Mouse (Mus musculus): ENCODE measurements at regions not wholly inside any gene's neighbourhood (a gene's known extent, or its start where the extent isn't known, plus 50 kb on each side); places are given as distances from the start of the nearest gene placed in this dataset.

- DNase-seq (ENCODE audit: low spot score), result no peak
- Histone ChIP-seq H3K4me3 (no peak overlapping the region), H3K9me3 (replicated peaks) (no peaks in the 10 kb centered on the region), H3K27me3 (ENCODE audit: low read depth, poor library complexity, severe bottlenecking) (no peaks in the 10 kb centered on the region), H3K4me1 (peaks cover 8% of the 10 kb centered on the region), H3K27ac (replicated peaks) (no peak overlapping the region), H3K36me3 (no peaks in the 10 kb centered on the region)
- 82% methylated on average over 2 of the region's 2 CpGs for WGBS
Measured at GRCm38 (mm10) chr3:18696981-18697660, 748.9 kb downstream of the Cypt12 start.

- Histone ChIP-seq H3K4me3 (no peak overlapping the region), H3K4me1 (peaks cover 8% of the 10 kb centered on the region), H3K9me3 (replicated peaks) (no peaks in the 10 kb centered on the region), H3K27ac (replicated peaks) (no peak overlapping the region), H3K27me3 (ENCODE audit: low read depth, poor library complexity, severe bottlenecking) (no peaks in the 10 kb centered on the region), H3K36me3 (no peaks in the 10 kb centered on the region)
- no peak for DNase-seq (ENCODE audit: low spot score)
Measured at GRCm38 (mm10) chr3:18698106-18698505, 749.9 kb downstream of the Cypt12 start.

- Histone ChIP-seq H3K4me1 (no peaks in the 10 kb centered on the region), H3K9me3 (replicated peaks) (no peaks in the 10 kb centered on the region), H3K27me3 (ENCODE audit: low read depth, poor library complexity, severe bottlenecking) (no peaks in the 10 kb centered on the region), H3K27ac (replicated peaks) (no peak overlapping the region), H3K36me3 (no peaks in the 10 kb centered on the region), H3K4me3 (no peak overlapping the region)
- WGBS, result 85% methylated on average over 6 of the region's 6 CpGs
- no peak for DNase-seq (ENCODE audit: low spot score)
Measured at GRCm38 (mm10) chr3:18705165-18705564, 757.0 kb downstream of the Cypt12 start.

- Histone ChIP-seq H3K36me3 (no peaks in the 10 kb centered on the region), H3K4me1 (no peaks in the 10 kb centered on the region), H3K27me3 (ENCODE audit: low read depth, poor library complexity, severe bottlenecking) (no peaks in the 10 kb centered on the region), H3K4me3 (no peak overlapping the region), H3K9me3 (replicated peaks) (no peaks in the 10 kb centered on the region), H3K27ac (replicated peaks) (no peak overlapping the region)
- 81% methylated on average over 9 of the region's 9 CpGs for WGBS
- no peak for DNase-seq (ENCODE audit: low spot score)
Measured at GRCm38 (mm10) chr3:18705756-18706155, 757.5 kb downstream of the Cypt12 start.

- Histone ChIP-seq H3K9me3 (replicated peaks) (no peaks in the 10 kb centered on the region), H3K27me3 (ENCODE audit: low read depth, poor library complexity, severe bottlenecking) (no peaks in the 10 kb centered on the region), H3K4me3 (no peak overlapping the region), H3K36me3 (no peaks in the 10 kb centered on the region), H3K27ac (replicated peaks) (no peak overlapping the region), H3K4me1 (no peaks in the 10 kb centered on the region)
- no peak for DNase-seq (ENCODE audit: low spot score)
Measured at GRCm38 (mm10) chr3:18706356-18706755, 758.1 kb downstream of the Cypt12 start.

- H3K4me3 ChIP-seq, result no peak overlapping the region
- H3K27ac ChIP-seq (replicated peaks), result no peak overlapping the region
- 89% methylated on average over 3 of the region's 3 CpGs for WGBS
- DNase-seq (ENCODE audit: low spot score), result no peak
- H3K27me3 ChIP-seq (ENCODE audit: low read depth, poor library complexity, severe bottlenecking), result no peaks in the 10 kb centered on the region
- H3K4me1 ChIP-seq, result no peaks in the 10 kb centered on the region
- H3K9me3 ChIP-seq (replicated peaks), result no peaks in the 10 kb centered on the region
- H3K36me3 ChIP-seq, result no peaks in the 10 kb centered on the region
Measured at GRCm38 (mm10) chr3:18707730-18708129, 759.5 kb downstream of the Cypt12 start.

GRCm38 (mm10) chr3:18711661-18712060 is 763.5 kb downstream of the Cypt12 start:
- no peak overlapping the region for H3K27ac ChIP-seq (replicated peaks)
- no peaks in the 10 kb centered on the region for H3K9me3 ChIP-seq (replicated peaks)
- H3K36me3 ChIP-seq, result no peaks in the 10 kb centered on the region
- H3K4me1 ChIP-seq, result no peaks in the 10 kb centered on the region
- 13% methylated on average over 1 of the region's 1 CpGs for WGBS
- DNase-seq (ENCODE audit: low spot score), result no peak
- H3K4me3 ChIP-seq, result no peak overlapping the region
- H3K27me3 ChIP-seq (ENCODE audit: low read depth, poor library complexity, severe bottlenecking), result no peaks in the 10 kb centered on the region

GRCm38 (mm10) chr3:18713986-18714385 is 765.8 kb downstream of the Cypt12 start:
- WGBS, result 95% methylated on average over 7 of the region's 7 CpGs
- H3K9me3 ChIP-seq (replicated peaks), result no peaks in the 10 kb centered on the region
- H3K4me3 ChIP-seq, result no peak overlapping the region
- no peaks in the 10 kb centered on the region for H3K27me3 ChIP-seq (ENCODE audit: low read depth, poor library complexity, severe bottlenecking)
- no peaks in the 10 kb centered on the region for H3K4me1 ChIP-seq
- H3K27ac ChIP-seq (replicated peaks), result no peak overlapping the region
- H3K36me3 ChIP-seq, result no peaks in the 10 kb centered on the region
- DNase-seq (ENCODE audit: low spot score), result no peak

GRCm38 (mm10) chr3:18714968-18715630 is 766.9 kb downstream of the Cypt12 start:
- no peak overlapping the region for H3K27ac ChIP-seq (replicated peaks)
- no peaks in the 10 kb centered on the region for H3K27me3 ChIP-seq (ENCODE audit: low read depth, poor library complexity, severe bottlenecking)
- H3K4me1 ChIP-seq, result no peaks in the 10 kb centered on the region
- DNase-seq (ENCODE audit: low spot score), result no peak
- 96% methylated on average over 9 of the region's 9 CpGs for WGBS
- H3K4me3 ChIP-seq, result no peak overlapping the region
- no peaks in the 10 kb centered on the region for H3K9me3 ChIP-seq (replicated peaks)
- no peaks in the 10 kb centered on the region for H3K36me3 ChIP-seq

GRCm38 (mm10) chr3:18715776-18716175 is 767.6 kb downstream of the Cypt12 start:
- WGBS, result 90% methylated on average over 5 of the region's 5 CpGs
- no peaks in the 10 kb centered on the region for H3K4me1 ChIP-seq
- no peaks in the 10 kb centered on the region for H3K9me3 ChIP-seq (replicated peaks)
- H3K27ac ChIP-seq (replicated peaks), result no peak overlapping the region
- H3K4me3 ChIP-seq, result no peak overlapping the region
- no peaks in the 10 kb centered on the region for H3K36me3 ChIP-seq
- no peak for DNase-seq (ENCODE audit: low spot score)
- H3K27me3 ChIP-seq (ENCODE audit: low read depth, poor library complexity, severe bottlenecking), result no peaks in the 10 kb centered on the region

GRCm38 (mm10) chr3:18725507-18725906 is 777.3 kb downstream of the Cypt12 start:
- Histone ChIP-seq H3K4me3 (no peak overlapping the region), H3K4me1 (no peaks in the 10 kb centered on the region), H3K9me3 (replicated peaks) (no peaks in the 10 kb centered on the region; the same call in 1 of the 2 replicates), H3K27me3 (ENCODE audit: low read depth, poor library complexity, severe bottlenecking) (no peaks in the 10 kb centered on the region), H3K36me3 (no peaks in the 10 kb centered on the region), H3K27ac (replicated peaks) (no peak overlapping the region)
- DNase-seq (ENCODE audit: low spot score), result no peak
- 91% methylated on average over 1 of the region's 1 CpGs for WGBS

GRCm38 (mm10) chr3:18731251-18731650 is 783.0 kb downstream of the Cypt12 start:
- no peak for DNase-seq (ENCODE audit: low spot score)
- no peaks in the 10 kb centered on the region for H3K36me3 ChIP-seq
- H3K27me3 ChIP-seq (ENCODE audit: low read depth, poor library complexity, severe bottlenecking), result no peaks in the 10 kb centered on the region
- no peaks in the 10 kb centered on the region for H3K4me1 ChIP-seq
- no peak overlapping the region for H3K27ac ChIP-seq (replicated peaks)
- 68% methylated on average over 1 of the region's 1 CpGs for WGBS
- no peaks in the 10 kb centered on the region for H3K9me3 ChIP-seq (replicated peaks)
- no peak overlapping the region for H3K4me3 ChIP-seq

GRCm38 (mm10) chr3:18731674-18732073 is 783.5 kb downstream of the Cypt12 start:
- no peaks in the 10 kb centered on the region for H3K9me3 ChIP-seq (replicated peaks)
- no peaks in the 10 kb centered on the region for H3K4me1 ChIP-seq
- no peaks in the 10 kb centered on the region for H3K27me3 ChIP-seq (ENCODE audit: low read depth, poor library complexity, severe bottlenecking)
- DNase-seq (ENCODE audit: low spot score), result no peak
- WGBS, result 72% methylated on average over 2 of the region's 2 CpGs
- no peaks in the 10 kb centered on the region for H3K36me3 ChIP-seq
- no peak overlapping the region for H3K27ac ChIP-seq (replicated peaks)
- H3K4me3 ChIP-seq, result no peak overlapping the region

All from midbrain, embryonic 10.5 days (tissue).